In genomic region chr16:38191460-38191859, GRCm38 (mm10) we compare ENCODE assay signal across 24 mouse cellular contexts.
DNase-seq lines count a peak whose midpoint lies in the region; ATAC-seq and TF ChIP-seq lines count a peak whose summit lies in the region.
"Had no signal": no experiment of that assay in that cellular context is flagged by ENCODE, and none has a peak within 500 bp of the region (broad histone marks: within the 10 kb centered on the region; RNA-seq: fewer than 3 reads in every experiment).

No protein-coding gene starts in this region.

- TF ChIP-seq EP300 in stomach, postnatal 0 days (optimal IDR thresholded peaks at IDR 0.05), result no peak

- no peaks in the 10 kb centered on the region for H3K27me3 ChIP-seq in intestine, embryonic 15.5 days (replicated peaks)
- no peaks in the 10 kb centered on the region for H3K27me3 ChIP-seq in intestine, embryonic 16.5 days (replicated peaks; ENCODE audit: control insufficient read depth, insufficient read depth, low read length)
- no peaks in the 10 kb centered on the region for H3K27me3 ChIP-seq in small intestine, adult 2 months (ENCODE audit: control insufficient read depth, insufficient read depth, low read length)
- H3K27me3 ChIP-seq in stomach, postnatal 0 days (ENCODE audit: control insufficient read depth, insufficient read depth, low read length), result no peaks in the 10 kb centered on the region
- H3K27me3 ChIP-seq: embryonic facial prominence, embryonic 12.5 days; embryonic facial prominence, embryonic 15.5 days; forebrain, embryonic 12.5 days; forebrain, embryonic 15.5 days; heart, embryonic 12.5 days; heart, embryonic 15.5 days; hindbrain, embryonic 12.5 days; hindbrain, embryonic 15.5 days had no signal

- DNase-seq in stomach, postnatal 0 days (ENCODE audit: low spot score), result peak; percentile 67
- no peak for DNase-seq in cerebellum, postnatal 25 days
- DNase-seq in gastrocnemius, adult 18-20 months (ENCODE audit: low spot score), result no peak
- no peak for DNase-seq in urinary bladder, adult 2 months (ENCODE audit: low spot score)
- DNase-seq: adrenal gland, adult 8-10 months; adrenal gland, postnatal 25 days; cerebellum, adult 18-20 months; cerebellum, adult 9-10 months; cerebellum, postnatal 14 days; gastrocnemius, postnatal 14 days; heart, adult 18-20 months; heart, postnatal 10 days had no signal

- H3K4me1 ChIP-seq in intestine, embryonic 15.5 days (replicated peaks), result no peaks in the 10 kb centered on the region
- no peaks in the 10 kb centered on the region for H3K4me1 ChIP-seq in intestine, embryonic 16.5 days (ENCODE audit: control insufficient read depth, insufficient read depth, low read length)
- peaks cover 2% of the 10 kb centered on the region; the same call in 1 of the 2 replicates for H3K4me1 ChIP-seq in small intestine, adult 2 months (ENCODE audit: control insufficient read depth, insufficient read depth, insufficient read length, low read length)
- H3K4me1 ChIP-seq in stomach, postnatal 0 days (replicated peaks; ENCODE audit: control insufficient read depth, insufficient read depth), result no peaks in the 10 kb centered on the region
- H3K4me1 ChIP-seq: embryonic facial prominence, embryonic 12.5 days; embryonic facial prominence, embryonic 15.5 days; forebrain, embryonic 12.5 days; forebrain, embryonic 15.5 days; heart, embryonic 15.5 days; hindbrain, embryonic 12.5 days; hindbrain, embryonic 15.5 days had no signal

- no peak overlapping the region for H3K4me2 ChIP-seq in intestine, embryonic 15.5 days (replicated peaks)
- no peak overlapping the region for H3K4me2 ChIP-seq in intestine, embryonic 16.5 days (ENCODE audit: low read depth, low read length)
- H3K4me2 ChIP-seq in stomach, postnatal 0 days (replicated peaks; ENCODE audit: low read depth), result no peak overlapping the region
- H3K4me2 ChIP-seq: embryonic facial prominence, embryonic 12.5 days; embryonic facial prominence, embryonic 15.5 days; forebrain, embryonic 12.5 days; forebrain, embryonic 15.5 days; heart, embryonic 12.5 days; heart, embryonic 15.5 days; hindbrain, embryonic 12.5 days; hindbrain, embryonic 15.5 days had no signal

- no peak overlapping the region for H3K27ac ChIP-seq in intestine, embryonic 15.5 days
- H3K27ac ChIP-seq in intestine, embryonic 16.5 days (ENCODE audit: low read length), result no peak overlapping the region
- H3K27ac ChIP-seq in small intestine, adult 2 months (ENCODE audit: insufficient read depth, low read depth, low read length), result peak overlapping the region; percentile 77; the same call in 1 of the 2 replicates
- H3K27ac ChIP-seq in stomach, postnatal 0 days (replicated peaks), result no peak overlapping the region
- H3K27ac ChIP-seq: embryonic facial prominence, embryonic 12.5 days; embryonic facial prominence, embryonic 15.5 days; forebrain, embryonic 12.5 days; heart, embryonic 15.5 days; hindbrain, embryonic 12.5 days; hindbrain, embryonic 15.5 days had no signal

- WGBS in intestine, embryonic 15.5 days, result 62% methylated on average over 6 of the region's 6 CpGs
- 70% methylated on average over 6 of the region's 6 CpGs for WGBS in intestine, embryonic 16.5 days
- 29% methylated on average over 6 of the region's 6 CpGs for WGBS in small intestine, adult 2 months
- WGBS in stomach, postnatal 0 days, result 57% methylated on average over 6 of the region's 6 CpGs

- no peaks in the 10 kb centered on the region for H3K9me3 ChIP-seq in intestine, embryonic 15.5 days
- H3K9me3 ChIP-seq in intestine, embryonic 16.5 days (ENCODE audit: control insufficient read depth, low read length), result no peaks in the 10 kb centered on the region
- H3K9me3 ChIP-seq in stomach, postnatal 0 days (ENCODE audit: control insufficient read depth, low read length), result no peaks in the 10 kb centered on the region
- H3K9me3 ChIP-seq: embryonic facial prominence, embryonic 12.5 days; embryonic facial prominence, embryonic 15.5 days; forebrain, embryonic 12.5 days; forebrain, embryonic 15.5 days; heart, embryonic 12.5 days; heart, embryonic 15.5 days; hindbrain, embryonic 12.5 days; hindbrain, embryonic 15.5 days had no signal

- H3K9ac ChIP-seq in intestine, embryonic 15.5 days, result no peak overlapping the region
- no peak overlapping the region for H3K9ac ChIP-seq in intestine, embryonic 16.5 days (ENCODE audit: low read depth, low read length)
- H3K9ac ChIP-seq in stomach, postnatal 0 days (ENCODE audit: low read length), result no peak overlapping the region
- H3K9ac ChIP-seq: embryonic facial prominence, embryonic 12.5 days; embryonic facial prominence, embryonic 15.5 days; forebrain, embryonic 12.5 days; forebrain, embryonic 15.5 days; heart, embryonic 12.5 days; heart, embryonic 15.5 days; hindbrain, embryonic 12.5 days; hindbrain, embryonic 15.5 days had no signal

- H3K4me3 ChIP-seq in intestine, embryonic 15.5 days (replicated peaks), result no peak overlapping the region
- H3K4me3 ChIP-seq in intestine, embryonic 16.5 days (ENCODE audit: low read length), result no peak overlapping the region
- no peak overlapping the region for H3K4me3 ChIP-seq in small intestine, adult 2 months (ENCODE audit: low read depth, low read length)
- H3K4me3 ChIP-seq in stomach, postnatal 0 days (ENCODE audit: low read depth, low read length), result no peak overlapping the region
- H3K4me3 ChIP-seq: embryonic facial prominence, embryonic 12.5 days; embryonic facial prominence, embryonic 15.5 days; forebrain, embryonic 12.5 days; forebrain, embryonic 15.5 days; heart, embryonic 12.5 days; heart, embryonic 15.5 days; hindbrain, embryonic 12.5 days; hindbrain, embryonic 15.5 days had no signal

- no peak for TF ChIP-seq CTCF in small intestine, adult 2 months (IDR thresholded peaks at IDR 0.05; ENCODE audit: extremely low read depth, insufficient read length, insufficient replicate concordance, low read depth, low read length)
- TF ChIP-seq CTCF in stomach, postnatal 0 days (IDR thresholded peaks at IDR 0.05; ENCODE audit: low read depth), result no peak

- peaks cover 9% of the 10 kb centered on the region for H3K36me3 ChIP-seq in intestine, embryonic 15.5 days
- peaks cover 8% of the 10 kb centered on the region; the same call in 1 of the 2 replicates for H3K36me3 ChIP-seq in intestine, embryonic 16.5 days (ENCODE audit: control insufficient read depth, insufficient read depth, low read length)
- H3K36me3 ChIP-seq in small intestine, adult 2 months (ENCODE audit: control insufficient read depth, insufficient read depth, low read length), result peaks cover 27% of the 10 kb centered on the region
- peaks cover 10% of the 10 kb centered on the region for H3K36me3 ChIP-seq in stomach, postnatal 0 days (ENCODE audit: control insufficient read depth, insufficient read depth, low read length)

- ATAC-seq in intestine, embryonic 15.5 days, result peak; percentile 95
- ATAC-seq in intestine, embryonic 16.5 days, result peak; percentile 97
- ATAC-seq in stomach, postnatal 0 days (ENCODE audit: low FRiP score, low TSS enrichment), result peak; percentile 98
- ATAC-seq: CD4-positive, CD25-positive, alpha-beta regulatory T cell, adult 4 months; forebrain, embryonic 15.5 days had no signal

- no peak for TF ChIP-seq POLR2A in small intestine, adult 2 months (IDR thresholded peaks at IDR 0.05; ENCODE audit: low read depth, low read length)
